Mouse (Mus musculus) gastrocnemius, adult 2 months (tissue): ENCODE measurements around the gene Tbc1d10c. TPM values are rescaled to one million over a fixed set of nuclear protein-coding genes. Genes with fewer than 3 reads are reported as not detected.

ENCODE experiments used
- DNase-seq: peaks from one replicate; pipeline ENCODE4 v3.0.0; 2022
- H3K27ac ChIP-seq: fragments of 200-600 bp; 2 replicates; pipeline ENCODE4 v1.8.1; 2022; ENCODE audit warnings: mild to moderate bottlenecking
- H3K4me3 ChIP-seq: fragments of 200-600 bp; 2 replicates; pipeline ENCODE4 v1.8.1; 2022; ENCODE audit warnings: mild to moderate bottlenecking, moderate library complexity
- CTCF ChIP-seq: fragments of 200-600 bp; IDR thresholded peaks from 2 replicates; pipeline ENCODE4 v1.8.1; 2022; ENCODE audit warnings: antibody characterized with exemption, mild to moderate bottlenecking, moderate library complexity
- intact Hi-C: fragments of 180-260 bp; cut with DNase I; formaldehyde crosslinking; loops from one replicate; pipeline ENCODE4 v1.15.1; 2025
- total RNA-seq, 2 experiments: library from RNA; stranded (reverse); gene quantifications; 2 replicates each; pipeline ENCODE4 v1.2.3; 2021

The Tbc1d10c gene
- total RNA-seq, 2 experiments from 2014 or later, result 6.7 to 6.8 TPM

GRCm38 (mm10) chr19:4213524-4213974 lies 22.5 kb upstream of the Tbc1d10c start:
- no peak for TF ChIP-seq CTCF
- peak; percentile 22 for DNase-seq
- peak overlapping the region; percentile 89 for H3K4me3 ChIP-seq

GRCm38 (mm10) chr19:4211891-4212588 lies 21.0 kb upstream of the Tbc1d10c start:
- no peak overlapping the region for H3K4me3 ChIP-seq

More at GRCm38 (mm10) chr19:4213524-4213974, 22.5 kb upstream of the Tbc1d10c start:
- peak overlapping the region; percentile 80 for H3K27ac ChIP-seq
- intact Hi-C loops, result no loop called here

DNA sequence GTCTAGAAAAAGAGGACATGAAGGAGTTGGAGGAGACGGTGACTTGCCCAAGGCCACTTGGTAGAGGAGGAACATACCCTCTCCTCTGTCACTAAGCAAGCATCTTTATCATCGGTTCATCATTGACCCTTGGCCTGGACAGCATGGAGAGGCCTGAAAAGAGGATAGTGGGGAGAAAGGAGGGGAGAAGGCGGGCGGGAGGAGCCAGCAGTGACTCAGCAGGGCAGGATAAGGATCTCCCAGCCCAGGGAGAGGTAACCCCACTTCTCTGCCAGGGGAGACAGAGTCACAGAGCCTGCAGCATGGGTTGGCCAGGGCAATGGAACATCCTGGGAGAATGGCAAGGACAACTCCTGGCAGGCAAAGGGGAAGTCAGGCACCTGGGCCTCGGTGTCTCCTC lies 17.5 kb upstream of the Tbc1d10c start:
- Histone ChIP-seq H3K4me3 (no peak overlapping the region), H3K27ac (no peak overlapping the region)
- intact Hi-C loops, result no loop called here
- no peak for DNase-seq
- TF ChIP-seq CTCF, result no peak

More at GRCm38 (mm10) chr19:4211891-4212588, 21.0 kb upstream of the Tbc1d10c start:
- intact Hi-C loops, result no loop called here
- no peak for TF ChIP-seq CTCF
- DNase-seq, result peak; percentile 11
- H3K27ac ChIP-seq, result no peak overlapping the region

GRCm38 (mm10) chr19:4206971-4207370 lies 15.9 kb upstream of the Tbc1d10c start:
- no peak overlapping the region for H3K27ac ChIP-seq
- H3K4me3 ChIP-seq, result no peak overlapping the region
- no peak; the same call in 1 of the 2 replicates for TF ChIP-seq CTCF
- DNase-seq, result peak; percentile 82
- intact Hi-C loops, result loop anchor here (1.0 to 2.0 kb wide), 2 partner anchors 21 to 104 kb away; no protein-coding TSS in a partner anchor

- Histone ChIP-seq H3K4me3 (no peak overlapping the region), H3K27ac (no peak overlapping the region)
- TF ChIP-seq CTCF, result no peak
- DNase-seq, result no peak
- intact Hi-C loops, result no loop called here
Measured at GRCm38 (mm10) chr19:4204889-4205288, 13.8 kb upstream of the Tbc1d10c start.

DNA sequence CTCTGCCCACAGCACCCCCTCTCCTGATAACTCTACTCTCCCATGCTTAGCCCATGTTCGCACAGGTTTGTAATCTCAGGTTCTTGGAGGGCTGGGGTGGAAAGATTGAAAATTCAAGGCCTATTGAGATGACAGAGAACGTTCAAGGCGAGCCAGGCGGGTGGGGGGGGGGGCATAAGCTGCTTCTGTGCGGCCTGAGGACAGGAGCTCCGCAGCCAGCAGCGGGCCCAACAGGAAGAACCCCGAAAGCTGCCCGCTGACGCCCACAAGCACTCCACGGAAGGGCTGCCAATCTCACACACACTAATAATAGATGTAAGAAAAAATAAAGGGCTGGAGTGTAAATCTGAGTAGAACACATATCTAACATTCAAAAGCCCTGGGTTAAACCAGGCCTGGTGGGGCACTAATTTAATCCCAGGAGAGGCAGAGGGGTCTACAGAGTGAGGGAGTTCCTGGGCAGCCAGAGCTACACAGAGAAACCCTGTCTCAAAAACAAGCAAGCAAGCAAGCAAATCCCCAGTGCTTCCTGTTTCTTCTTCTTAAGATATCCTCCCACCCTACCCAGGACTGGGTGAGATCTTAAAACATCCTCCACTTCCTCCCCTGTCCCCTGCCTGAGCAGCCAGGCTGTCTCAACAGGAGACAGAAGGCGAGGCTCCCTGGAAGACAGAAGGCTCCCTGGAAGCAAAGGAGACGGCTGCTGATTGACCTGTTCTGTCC lies 12.7 kb upstream of the Tbc1d10c start:
- intact Hi-C loops, result no loop called here
- no peak for DNase-seq
- Histone ChIP-seq H3K27ac (peak overlapping the region; percentile 2; the same call in 1 of the 2 replicates), H3K4me3 (no peak overlapping the region)
- no peak for TF ChIP-seq CTCF

DNA sequence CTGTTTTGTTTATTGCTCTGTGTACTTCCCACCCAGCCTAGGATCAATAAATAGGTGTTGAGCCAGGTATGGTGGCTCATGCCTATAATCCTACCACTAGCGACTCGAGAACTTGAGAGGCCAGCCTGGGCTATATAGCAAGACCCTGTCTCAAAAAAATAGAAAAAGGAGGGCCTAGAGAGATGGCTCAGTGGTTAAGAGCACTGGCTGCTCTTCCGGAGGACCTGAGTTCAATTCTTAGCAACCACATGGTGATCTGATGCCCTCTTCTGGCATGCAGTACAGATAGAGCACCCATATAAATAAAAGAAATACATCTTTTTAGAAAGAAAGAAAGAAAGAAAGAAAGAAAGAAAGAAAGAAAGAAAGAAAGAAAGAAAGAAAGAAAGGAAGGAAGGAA lies 12.1 kb upstream of the Tbc1d10c start:
- DNase-seq, result no peak
- H3K4me3 ChIP-seq, result no peak overlapping the region
- H3K27ac ChIP-seq, result peak overlapping the region; percentile 9; the same call in 1 of the 2 replicates
- intact Hi-C loops, result no loop called here
- TF ChIP-seq CTCF, result peak; percentile 6; the same call in 1 of the 2 replicates

DNA sequence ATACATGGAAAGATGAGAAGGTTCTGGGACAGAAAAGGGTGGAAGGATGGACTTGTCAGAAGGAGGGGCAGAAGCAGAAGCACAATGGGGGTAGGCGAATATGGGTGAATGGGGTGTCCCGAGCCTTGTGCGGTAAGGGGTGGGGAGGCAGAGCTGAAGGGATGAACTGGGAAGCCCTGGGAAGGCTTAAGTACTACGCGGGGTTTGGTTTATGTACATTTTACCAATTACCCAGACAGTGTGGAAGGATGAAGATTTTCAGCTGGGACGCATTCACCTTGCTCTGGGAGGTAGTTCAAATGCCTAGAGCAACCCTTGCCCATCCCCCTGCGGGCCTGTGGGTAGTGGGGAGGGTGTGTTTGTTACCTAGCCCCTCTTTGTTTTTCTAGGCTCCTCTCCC lies 11.1 kb upstream of the Tbc1d10c start:
- intact Hi-C loops, result no loop called here
- no peak for TF ChIP-seq CTCF
- H3K4me3 ChIP-seq, result peak overlapping the region; percentile 83
- DNase-seq, result no peak
- peak overlapping the region; percentile 92 for H3K27ac ChIP-seq

- peak; percentile 97 for DNase-seq
- Histone ChIP-seq H3K27ac (peak within 1 kb of the TSS; percentile 92), H3K4me3 (peak within 1 kb of the TSS; percentile 83)
- no peak for TF ChIP-seq CTCF
- intact Hi-C loops, result no loop called here
Measured at GRCm38 (mm10) chr19:4201291-4201909, 10.3 kb upstream of the Tbc1d10c start, which contains the start of gene Rad9a. TSS of gene Rad9a (minus strand) at chr19:4201662.

- Histone ChIP-seq H3K4me3 (no peak overlapping the region), H3K27ac (no peak overlapping the region)
- no peak for TF ChIP-seq CTCF
- intact Hi-C loops, result no loop called here
- no peak for DNase-seq
Measured at GRCm38 (mm10) chr19:4197180-4197579, 6.1 kb upstream of the Tbc1d10c start.

DNA sequence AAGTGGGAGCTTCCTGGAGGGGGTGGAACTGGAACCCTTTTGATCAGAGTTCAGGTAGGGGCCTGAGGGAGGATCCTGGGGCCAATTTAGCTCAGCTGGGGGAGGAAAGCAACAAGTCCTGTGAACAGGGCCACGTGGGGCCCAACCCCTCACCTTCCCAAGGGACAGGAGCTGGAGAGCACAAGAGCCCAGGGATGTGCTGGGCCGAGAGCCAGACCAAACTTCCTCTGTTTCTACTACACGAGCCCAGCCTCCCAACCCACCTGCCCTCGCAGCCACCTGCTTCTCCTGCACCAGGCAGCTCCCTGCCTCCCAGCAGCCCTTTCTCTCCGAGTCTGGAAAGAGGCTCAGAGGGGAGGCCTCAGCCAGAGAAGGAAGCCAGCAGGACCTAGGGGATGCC lies 5.5 kb upstream of the Tbc1d10c start:
- H3K4me3 ChIP-seq, result no peak overlapping the region
- DNase-seq, result peak; percentile 46
- TF ChIP-seq CTCF, result no peak
- intact Hi-C loops, result no loop called here
- H3K27ac ChIP-seq, result no peak overlapping the region

DNA sequence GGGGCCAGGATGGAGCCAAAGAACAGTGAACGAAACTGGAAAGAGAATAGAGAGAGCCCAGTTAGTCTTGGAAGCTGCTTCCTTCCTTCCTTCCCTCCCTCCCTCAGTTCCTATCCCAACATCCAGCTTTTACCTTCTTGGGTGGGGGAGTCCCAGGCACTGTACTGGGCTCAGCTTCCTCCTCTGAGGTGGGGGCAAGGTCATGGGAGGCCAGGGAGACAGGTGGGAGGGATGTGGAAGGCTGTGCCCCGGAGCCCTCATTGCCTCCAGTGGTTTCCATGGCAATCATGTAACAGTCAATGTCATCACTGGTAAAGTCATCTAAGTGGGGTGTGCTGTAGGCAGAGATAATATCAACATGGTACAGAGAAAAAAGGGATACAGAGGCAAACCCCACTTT lies 5.0 kb upstream of the Tbc1d10c start:
- DNase-seq, result peak; percentile 16
- TF ChIP-seq CTCF, result no peak
- no peak overlapping the region for H3K27ac ChIP-seq
- intact Hi-C loops, result no loop called here
- no peak overlapping the region for H3K4me3 ChIP-seq
